Mouse (Mus musculus) hindbrain, embryonic 11.5 days (tissue): ENCODE results near the gene Tgm5. TPM values are rescaled to one million over a fixed set of nuclear protein-coding genes. Genes with fewer than 3 reads are reported as not detected.
"Not testable (repeated sequence)": the region's sequence is repeated elsewhere in the genome, so short reads cannot be mapped to it uniquely, and the experiment has no call there.

Source experiments
- ATAC-seq: fragments of 200-750 bp; cut with Nextera tagmentation; 2 replicates; pipeline ENCODE4 v1.8.0; 2017; ENCODE audit warnings: mild to moderate bottlenecking, moderate TSS enrichment, moderate library complexity; ENCODE audit not compliant: low FRiP score
- DNase-seq: peaks from one replicate; pipeline ENCODE4 v3.0.0-alpha.2; 2015; ENCODE audit warnings: low spot score
- H3K27ac ChIP-seq: fragments of 300-500 bp; sonication (generic); 2 replicates; pipeline ENCODE4 v1.5.1; 2014; ENCODE audit warnings: mild to moderate bottlenecking, low read depth, low read length
- H3K27me3 ChIP-seq: fragments of 300-500 bp; sonication (generic); 2 replicates; pipeline ENCODE4 v1.6.1; 2014; ENCODE audit warnings: mild to moderate bottlenecking, low read length, moderate library complexity, mixed read lengths; ENCODE audit not compliant: control insufficient read depth, insufficient read depth
- H3K36me3 ChIP-seq: fragments of 300-500 bp; sonication (generic); 2 replicates; pipeline ENCODE4 v1.6.1; 2014; ENCODE audit warnings: mild to moderate bottlenecking, low read length, moderate library complexity, mixed read lengths; ENCODE audit not compliant: control insufficient read depth, insufficient read depth
- H3K4me1 ChIP-seq: fragments of 300-500 bp; sonication (generic); replicated peaks from 2 replicates; pipeline ENCODE4 v1.6.1; 2014; ENCODE audit warnings: low read length, mixed read lengths; ENCODE audit not compliant: control insufficient read depth, insufficient read depth
- H3K4me2 ChIP-seq: fragments of 300-500 bp; sonication (generic); replicated peaks from 2 replicates; pipeline ENCODE4 v1.6.1; 2014; ENCODE audit warnings: mild to moderate bottlenecking, low read depth, low read length
- H3K4me3 ChIP-seq: fragments of 300-500 bp; sonication (generic); 2 replicates; pipeline ENCODE4 v1.5.1; 2014; ENCODE audit warnings: low read depth, low read length
- H3K9ac ChIP-seq: fragments of 300-500 bp; sonication (generic); 2 replicates; pipeline ENCODE4 v1.6.1; 2014; ENCODE audit warnings: low read depth, low read length
- H3K9me3 ChIP-seq: fragments of 300-500 bp; sonication (generic); 2 replicates; pipeline ENCODE4 v1.6.1; 2016; ENCODE audit warnings: low read length; ENCODE audit not compliant: control insufficient read depth
- WGBS: fragments of 180-500 bp; shearing (Covaris S2); extraction: QIAGEN DNeasy Blood & Tissue Kit; methylation state at CpG from one replicate; pipeline ENCODE4 v1.1.7; 2014; 5-methylcytosine and 5-hydroxymethylcytosine counted together
- polyA plus RNA-seq: library from polyadenylated mRNA; unstranded; fragments of >200 nt; fragmentation: Nextera tagmentation; extraction: Ambion mirVana; gene quantifications from 2 replicates; pipeline ENCODE4 v1.2.1, GENCODE M21; 2014

Gene Tgm5
- polyA plus RNA-seq, 1 experiment from 2014 or later = not detected

DNA sequence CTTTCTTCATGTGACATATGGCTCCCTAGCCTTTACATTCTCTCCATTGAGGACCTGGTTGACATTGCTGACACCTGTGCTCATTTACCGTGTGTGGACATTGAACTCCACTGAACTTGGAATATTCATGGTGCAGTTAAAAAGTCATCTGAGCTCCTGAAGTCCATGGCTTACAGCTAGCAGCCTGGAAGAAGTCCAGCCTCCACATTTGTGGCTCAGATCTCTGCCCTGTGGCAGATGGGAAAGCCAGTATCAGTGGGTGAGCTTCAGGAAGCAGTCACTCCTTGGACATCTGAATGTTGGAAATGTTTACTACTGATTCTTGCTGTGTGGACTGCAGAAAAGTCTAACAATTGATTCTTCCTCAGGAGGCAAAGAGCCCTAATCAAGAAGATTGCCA, 78.7 kb downstream of the Tgm5 start:
- Histone ChIP-seq H3K27me3 (no peaks in the 10 kb centered on the region), H3K9ac (no peak overlapping the region), H3K9me3 (no peaks in the 10 kb centered on the region), H3K4me2 (no peak overlapping the region), H3K4me3 (no peak overlapping the region), H3K4me1 (no peaks in the 10 kb centered on the region; the same call in 1 of the 2 replicates), H3K36me3 (no peaks in the 10 kb centered on the region), H3K27ac (no peak overlapping the region)
- no peak for DNase-seq
- ATAC-seq = no peak
- WGBS = 94% methylated on average over 1 of the region's 1 CpGs

DNA sequence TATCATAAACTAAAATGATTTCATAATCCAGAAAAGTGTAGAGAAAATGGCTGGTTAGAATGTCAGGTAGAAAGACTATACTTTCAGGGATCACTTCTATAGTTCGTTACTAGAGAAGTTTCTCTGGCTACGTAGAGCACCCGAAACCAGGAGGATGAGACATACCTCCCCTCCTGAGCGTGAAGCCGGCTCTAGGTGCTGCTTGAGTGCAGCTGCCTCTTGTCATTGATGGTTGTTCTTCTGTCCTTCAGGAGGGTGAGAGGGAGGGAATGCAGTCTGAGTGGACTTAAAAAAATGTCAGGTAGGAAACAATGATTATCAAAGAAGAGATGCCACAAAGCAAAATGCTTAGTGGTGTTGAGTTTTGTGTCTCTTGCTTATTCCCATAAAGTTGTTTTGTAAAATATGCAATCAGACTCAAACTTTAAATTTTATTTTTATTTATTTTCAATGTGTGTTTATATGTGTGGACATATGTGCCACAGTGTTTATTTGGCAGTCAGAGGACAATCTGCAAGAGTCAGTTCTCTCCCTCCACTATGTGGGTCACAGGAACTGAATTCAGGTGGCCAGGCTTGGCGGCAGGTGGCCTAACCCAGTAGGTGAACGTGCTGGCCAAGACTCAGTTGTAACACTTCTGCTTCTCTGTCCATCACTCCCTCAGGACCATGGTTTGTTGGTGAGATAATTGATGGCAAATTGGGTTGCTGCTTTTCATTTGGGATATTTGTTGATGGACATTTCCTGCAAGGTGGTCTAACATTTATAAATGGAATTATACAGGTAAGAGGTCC, 81.4 kb downstream of the Tgm5 start:
- H3K27me3 ChIP-seq = no peaks in the 10 kb centered on the region
- no peaks in the 10 kb centered on the region for H3K36me3 ChIP-seq
- no peak overlapping the region for H3K4me3 ChIP-seq
- H3K9ac ChIP-seq = no peak overlapping the region
- H3K4me2 ChIP-seq = no peak overlapping the region
- 82% methylated on average over 7 of the region's 7 CpGs for WGBS
- ATAC-seq (no peak), DNase-seq (no peak)
- no peaks in the 10 kb centered on the region for H3K9me3 ChIP-seq
- no peak overlapping the region for H3K27ac ChIP-seq
- H3K4me1 ChIP-seq = no peaks in the 10 kb centered on the region; the same call in 1 of the 2 replicates

DNA sequence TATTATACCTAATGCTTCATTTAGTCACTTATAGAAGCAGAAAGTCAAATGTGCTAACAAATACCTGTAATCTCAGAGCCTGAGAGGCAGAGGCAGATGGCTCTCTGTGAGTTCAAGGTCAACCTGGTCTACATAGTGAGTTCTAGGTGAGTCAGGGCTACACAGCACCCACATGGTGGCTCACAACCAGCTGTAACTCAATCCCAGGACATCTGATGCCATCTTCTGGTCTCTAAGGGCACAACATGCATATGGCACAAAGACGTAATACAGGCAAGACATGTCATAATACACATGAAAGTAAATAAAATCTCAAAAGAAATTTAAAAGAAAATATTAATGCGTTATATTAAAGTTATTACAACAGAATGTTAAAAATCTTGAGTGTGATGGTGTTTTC, 82.1 kb downstream of the Tgm5 start:
- Histone ChIP-seq H3K27ac (no peak overlapping the region), H3K9ac (no peak overlapping the region), H3K4me1 (no peaks in the 10 kb centered on the region), H3K4me3 (no peak overlapping the region), H3K9me3 (no peaks in the 10 kb centered on the region), H3K36me3 (no peaks in the 10 kb centered on the region), H3K27me3 (no peaks in the 10 kb centered on the region), H3K4me2 (no peak overlapping the region)
- WGBS = 74% methylated on average over 2 of the region's 2 CpGs
- no peak for DNase-seq
- ATAC-seq = no peak

DNA sequence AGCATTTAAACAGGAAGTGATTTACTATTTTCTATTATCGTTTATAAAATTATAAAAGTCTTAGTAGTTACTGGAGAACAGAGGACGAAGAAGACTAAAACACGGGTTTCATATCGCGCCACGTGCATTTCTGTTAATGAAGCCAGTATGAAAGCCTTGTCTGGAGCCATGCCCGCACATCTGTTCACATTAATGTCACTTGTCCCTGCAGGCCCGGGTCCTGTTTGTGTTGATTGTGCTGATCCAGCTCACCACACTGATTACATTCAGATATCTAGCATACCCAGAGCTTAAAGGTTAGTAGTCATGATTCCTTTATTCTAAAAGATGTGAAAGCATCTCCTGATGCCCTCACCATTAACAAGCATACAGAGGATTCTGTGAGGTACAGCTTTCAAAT, 86.8 kb downstream of the Tgm5 start:
- DNase-seq (no peak), ATAC-seq (no peak)
- no peak overlapping the region for H3K9ac ChIP-seq
- no peaks in the 10 kb centered on the region for H3K4me1 ChIP-seq
- H3K4me2 ChIP-seq = no peak overlapping the region
- no peak overlapping the region for H3K4me3 ChIP-seq
- no peaks in the 10 kb centered on the region for H3K36me3 ChIP-seq
- no peaks in the 10 kb centered on the region for H3K9me3 ChIP-seq
- WGBS = 88% methylated on average over 8 of the region's 8 CpGs
- H3K27me3 ChIP-seq = no peaks in the 10 kb centered on the region
- H3K27ac ChIP-seq = no peak overlapping the region

DNA sequence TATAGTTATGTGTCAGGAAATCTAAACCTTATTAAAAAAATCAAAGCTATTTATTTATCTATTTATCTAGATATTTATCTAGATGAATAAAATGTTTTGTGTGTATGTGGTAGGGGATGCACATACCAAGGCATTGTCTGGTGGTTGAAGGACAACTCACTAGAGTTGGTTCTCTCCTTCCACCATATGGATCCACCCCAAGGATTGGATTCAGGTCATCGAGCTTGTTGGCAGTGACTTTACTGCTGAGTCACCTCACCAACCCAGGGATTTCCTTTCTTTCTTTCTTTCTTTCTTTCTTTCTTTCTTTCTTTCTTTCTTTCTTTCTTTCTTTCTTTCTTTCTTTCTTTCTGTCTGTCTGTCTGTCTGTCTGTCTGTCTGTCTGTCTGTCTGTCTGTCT, 89.0 kb downstream of the Tgm5 start:
- ATAC-seq, H3K27ac ChIP-seq: not testable (repeated sequence)
- WGBS = 79% methylated on average over 1 of the region's 1 CpGs

More for the DNA sequence above, 89.0 kb downstream of the Tgm5 start:
- not testable (repeated sequence) for H3K4me2 ChIP-seq, H3K27me3 ChIP-seq, H3K4me1 ChIP-seq, H3K9ac ChIP-seq, DNase-seq, H3K4me3 ChIP-seq, H3K9me3 ChIP-seq, H3K36me3 ChIP-seq

Other genes with a start within 250 kb of the Tgm5 start
- 5.6 and 7.1 TPM in 2 replicates for gene Cdan1, start 235.7 kb downstream of the Tgm5 start, polyA plus RNA-seq
- gene Ttbk2, start 235.2 kb downstream of the Tgm5 start, polyA plus RNA-seq = 12.1 and 13.1 TPM in 2 replicates
- 22.3 and 29.8 TPM in 2 replicates for gene Ubr1, start 115.1 kb downstream of the Tgm5 start, polyA plus RNA-seq
- gene Tmem62, start 108.8 kb downstream of the Tgm5 start, polyA plus RNA-seq = 5.7 and 5.8 TPM in 2 replicates
- 55.4 and 55.6 TPM in 2 replicates for gene Ccndbp1, start 77.4 kb downstream of the Tgm5 start, polyA plus RNA-seq
- 6.0 and 6.2 TPM in 2 replicates for gene Epb42, start 48.8 kb downstream of the Tgm5 start, polyA plus RNA-seq
- not detected in 2 replicates for gene Tgm7, start 24.0 kb upstream of the Tgm5 start, polyA plus RNA-seq
- gene Adal, start 54.6 kb upstream of the Tgm5 start, polyA plus RNA-seq = 32.2 and 33.7 TPM in 2 replicates
- 20.8 and 25.3 TPM in 2 replicates for gene Lcmt2, start 54.8 kb upstream of the Tgm5 start, polyA plus RNA-seq
- gene Tubgcp4, start 84.8 kb upstream of the Tgm5 start, polyA plus RNA-seq = 61.8 and 69.9 TPM in 2 replicates
- 12.3 and 13.7 TPM in 2 replicates for gene Zscan29, start 85.3 kb upstream of the Tgm5 start, polyA plus RNA-seq
- gene Trp53bp1, start 185.6 kb upstream of the Tgm5 start, polyA plus RNA-seq = 132 and 164 TPM in 2 replicates
- 14.9 and 20.8 TPM in 2 replicates for gene Map1a, start 203.8 kb upstream of the Tgm5 start, polyA plus RNA-seq